Mouse (Mus musculus): ENCODE measurements around the gene Trmt11.
"Not testable (repeated sequence)": the region's sequence is repeated elsewhere in the genome, so short reads cannot be mapped to it uniquely, and the experiment has no call there.

Trmt11 gene

DNA sequence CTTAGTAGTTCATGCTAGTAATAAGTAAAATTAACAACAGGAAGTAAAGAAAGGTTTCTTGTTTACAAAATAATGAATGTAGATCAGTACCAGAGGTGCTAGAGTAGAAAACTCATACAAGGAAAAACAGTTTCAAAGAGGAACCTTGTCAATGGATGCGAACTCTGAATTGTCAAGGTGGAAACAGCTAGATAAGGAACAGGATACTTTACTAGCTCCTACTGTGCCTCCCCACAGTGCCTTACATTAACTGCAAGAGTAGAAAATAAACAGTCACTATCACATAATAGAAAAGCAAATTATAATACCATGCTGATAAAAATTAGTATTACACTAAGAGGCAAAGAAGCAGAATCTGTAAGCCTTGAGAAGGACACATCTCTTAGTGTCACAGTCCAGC, 14.9 kb downstream of the Trmt11 start:
- ChIA-PET POLR2A (interaction anchor here in 2 of 4 experiments (0.7 to 3.6 kb wide), 2 partner anchors 14 to 15 kb away, joined by 3 to 16 read pairs; partner anchors contain the start of gene Trmt11 (in 1 of the 2)), CTCF (no interaction called here)

DNA sequence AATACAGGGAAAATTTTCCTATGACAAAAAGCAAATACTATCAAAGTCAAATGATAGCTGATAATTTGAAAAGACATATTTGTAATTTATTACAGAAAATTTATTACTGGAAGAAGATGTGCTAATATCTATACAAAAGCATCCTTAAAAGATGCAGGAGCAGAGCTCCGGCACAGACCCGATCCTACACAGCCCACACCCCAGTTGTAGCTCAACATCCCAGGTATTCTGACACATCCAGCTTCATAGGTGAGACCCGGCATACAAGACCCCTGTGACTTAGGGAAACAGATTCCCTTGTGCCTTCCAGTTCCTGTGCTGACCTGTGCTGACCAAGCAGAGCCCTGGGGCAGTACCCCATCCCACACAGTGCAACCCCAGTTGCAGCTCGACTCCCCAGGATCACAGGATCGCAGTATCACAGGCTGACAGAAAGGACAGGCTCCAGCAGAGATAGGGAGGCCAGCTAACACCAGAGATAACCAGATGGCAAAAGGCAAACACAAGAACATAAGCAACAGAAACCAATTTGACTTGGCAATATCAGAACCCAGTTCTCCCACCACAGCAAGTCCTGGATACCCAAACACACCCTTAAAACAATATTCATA, 22.8 kb downstream of the Trmt11 start:
- ChIA-PET POLR2A (interaction anchor here in 1 of 4 experiments (1.0 kb wide), 1 partner anchor 14 kb away, joined by 3 read pairs; no protein-coding TSS in a partner anchor), CTCF (interaction anchor here in 1 of 4 experiments (0.6 kb wide), 1 partner anchor 157 kb away, joined by 3 read pairs; no protein-coding TSS in a partner anchor)

DNA sequence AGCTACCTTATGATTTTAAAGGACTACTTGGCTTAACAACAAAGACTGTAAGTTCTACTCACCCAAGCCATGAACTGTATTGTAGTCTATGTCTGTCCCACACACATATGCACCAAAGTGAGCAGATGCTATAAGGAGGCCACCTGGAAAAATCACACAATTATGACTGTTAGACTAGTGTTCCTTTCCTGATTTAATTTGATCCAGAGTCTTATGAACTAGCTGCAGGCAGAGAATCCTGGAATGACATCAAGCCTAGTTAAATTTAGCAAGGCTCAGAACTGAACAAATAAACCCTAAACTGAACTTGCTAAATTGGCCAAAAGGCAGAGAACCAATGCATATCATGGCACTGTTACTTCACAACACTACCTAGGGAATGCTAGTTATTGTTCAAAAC, 34.2 kb downstream of the Trmt11 start:
- ChIA-PET POLR2A (no interaction called here), CTCF (no interaction called here)

DNA sequence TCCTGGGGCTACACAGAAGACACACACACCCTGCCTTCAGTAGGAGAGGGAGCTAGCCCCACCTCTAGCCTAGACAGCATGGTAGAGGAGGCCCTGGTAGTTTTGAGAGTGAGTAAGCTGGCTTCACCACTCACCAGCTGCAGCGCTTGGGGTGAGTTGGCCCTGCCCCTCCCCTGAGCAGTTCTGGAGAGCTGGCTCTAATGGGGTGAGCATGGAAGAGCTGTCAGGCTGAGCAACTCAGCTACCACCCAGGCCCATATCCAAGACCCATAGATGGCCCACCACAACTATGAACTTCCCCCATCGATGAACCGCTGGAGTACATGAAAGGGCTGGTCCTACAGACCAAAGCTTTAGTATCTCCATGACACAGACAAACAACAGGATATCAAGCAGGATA, 35.9 kb downstream of the Trmt11 start:
- ChIA-PET CTCF (no interaction called here), POLR2A (no interaction called here)

DNA sequence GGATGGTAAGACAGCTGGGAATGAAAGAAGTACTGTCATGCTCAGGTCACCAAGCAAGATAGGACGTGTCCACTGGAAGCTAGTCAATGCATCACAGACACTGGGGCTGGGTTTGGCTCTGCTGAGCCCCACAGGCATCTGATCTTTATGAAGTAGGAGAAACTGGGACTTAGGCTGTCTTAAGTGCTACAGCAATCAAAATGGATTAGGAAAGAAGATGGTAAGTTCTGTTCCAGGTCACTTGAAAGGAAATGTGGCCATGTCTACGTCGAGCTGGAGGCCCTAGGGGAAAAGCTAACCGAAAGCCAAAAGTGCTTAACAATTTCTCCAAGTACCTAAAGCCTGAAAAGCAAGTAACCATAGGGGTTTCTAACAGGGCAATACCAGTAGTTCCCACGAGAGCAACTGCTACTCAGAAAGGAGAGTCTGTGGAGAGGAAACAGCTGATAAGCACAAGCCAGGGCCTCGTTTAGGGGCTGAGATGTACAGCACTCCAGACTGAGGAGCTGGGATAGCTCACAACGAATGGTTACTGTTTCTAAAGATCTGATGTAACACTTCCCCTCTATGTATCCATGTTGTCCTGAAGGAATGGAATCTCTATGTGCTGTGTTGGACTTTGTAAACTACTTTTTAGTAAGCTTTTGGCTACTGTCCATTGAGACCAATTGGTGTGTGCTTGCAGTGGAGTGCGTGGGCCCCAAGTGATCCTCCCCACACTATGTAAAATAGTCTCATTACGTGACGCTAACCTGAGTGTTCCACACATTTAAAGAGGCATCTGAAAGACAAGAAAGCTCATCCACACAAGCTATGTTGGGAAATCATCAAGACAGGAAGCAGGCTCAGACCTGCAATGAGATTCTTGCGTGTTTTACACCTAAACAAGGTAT, 44.6 kb downstream of the Trmt11 start:
- POLR2A ChIA-PET, result interaction anchor here in 1 of 4 experiments (0.6 kb wide), 1 partner anchor 1430 kb away, joined by 3 read pairs; no protein-coding TSS in a partner anchor
- CTCF ChIA-PET, result no interaction called here

DNA sequence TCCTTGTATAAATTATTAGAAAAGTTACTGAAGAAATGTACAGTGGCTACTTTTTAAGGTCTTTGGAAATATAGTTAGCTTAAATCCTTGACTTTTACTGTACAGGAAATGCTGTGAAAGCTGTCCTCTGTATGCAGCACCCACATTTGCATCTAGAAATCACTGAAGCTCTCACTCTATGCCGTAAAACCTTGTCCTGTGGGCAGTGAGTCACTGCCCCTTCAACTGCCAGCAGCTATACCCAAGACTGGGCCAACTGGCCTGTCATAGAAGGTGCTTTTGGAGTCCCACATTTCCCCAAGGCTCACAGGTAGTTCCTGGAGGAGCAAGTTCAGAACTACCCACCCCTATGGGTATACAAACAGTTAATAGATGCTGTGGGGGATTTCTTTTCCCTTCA, 48.2 kb downstream of the Trmt11 start:
- CTCF ChIA-PET, result no interaction called here
- POLR2A ChIA-PET, result no interaction called here

DNA sequence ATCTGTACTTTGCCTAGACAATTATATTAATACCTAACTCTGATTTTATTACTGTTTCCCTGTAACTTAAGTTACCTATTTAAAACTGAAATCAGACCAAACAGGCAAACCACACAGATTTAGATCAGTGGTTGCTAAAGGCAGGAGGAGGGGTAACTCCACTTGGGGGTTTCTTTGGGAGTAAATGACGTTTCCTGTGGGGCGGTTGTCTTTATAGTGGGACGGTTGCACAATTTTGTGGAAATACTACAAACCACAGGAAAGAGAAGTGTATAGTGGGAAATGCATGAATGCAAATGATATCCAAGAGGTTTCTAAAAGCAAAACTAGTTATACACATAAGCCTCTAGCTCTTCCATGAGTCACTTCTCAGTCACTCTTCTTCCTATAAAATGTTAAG, 50.6 kb downstream of the Trmt11 start:
- CTCF ChIA-PET, result no interaction called here

DNA sequence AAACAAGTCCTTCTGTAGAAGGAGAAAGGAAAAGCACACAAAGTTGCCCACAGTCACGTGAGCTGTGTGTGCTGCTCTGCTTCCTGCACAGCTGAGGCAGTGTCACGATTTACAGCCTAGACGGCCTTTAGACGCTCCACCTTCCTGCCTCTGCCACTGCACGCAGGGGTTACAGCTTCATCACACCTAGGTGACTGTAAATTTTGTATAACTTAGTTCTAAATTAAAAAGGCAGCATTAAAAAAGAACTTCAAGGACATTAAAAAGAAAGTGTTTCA, 62.1 kb downstream of the Trmt11 start:
- POLR2A ChIA-PET, result interaction anchor here in 1 of 4 experiments (1.1 kb wide), 1 partner anchor 12 kb away, joined by 4 read pairs; no protein-coding TSS in a partner anchor

More for the DNA sequence above, 50.6 kb downstream of the Trmt11 start:
- POLR2A ChIA-PET, result no interaction called here

DNA sequence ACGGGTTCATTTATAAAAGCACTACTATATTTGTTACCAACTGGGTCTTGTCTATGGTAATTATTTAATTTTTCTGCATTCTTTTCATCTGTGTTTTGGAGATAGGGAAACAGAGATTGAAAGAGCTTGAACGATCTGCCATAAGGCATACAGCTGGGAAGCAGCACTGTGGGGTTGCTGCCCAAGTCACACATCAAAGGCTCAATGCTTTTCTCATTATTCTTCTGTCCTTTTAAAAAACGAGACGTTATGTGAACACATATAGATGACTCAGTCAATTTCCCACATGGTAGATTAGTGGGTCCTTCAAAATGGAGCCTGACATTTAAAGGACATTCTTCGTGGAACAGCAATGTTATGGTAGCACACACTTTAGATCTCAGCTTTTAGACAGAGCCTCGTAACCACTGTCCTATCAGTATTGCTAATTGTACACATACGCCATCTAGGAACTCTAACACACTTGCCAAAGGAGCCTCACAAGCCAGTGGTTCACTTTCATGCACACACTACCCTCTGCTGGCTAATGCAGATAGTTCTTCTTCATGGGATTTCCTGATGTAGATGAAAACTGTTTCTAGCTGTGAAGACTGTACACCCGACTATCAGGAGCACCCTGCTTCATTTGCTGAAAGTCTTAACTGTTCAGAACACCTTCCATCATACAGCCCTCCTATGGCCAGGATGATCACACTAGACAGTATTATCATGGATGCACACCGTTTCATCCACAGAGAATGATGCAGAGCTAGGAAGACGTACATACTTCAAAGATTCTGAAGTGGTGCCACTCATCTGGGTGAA, 62.6 kb downstream of the Trmt11 start:
- CTCF ChIA-PET, result interaction anchor here in 2 of 4 experiments (1.2 to 1.5 kb wide), 2 partner anchors 10 to 1005 kb away, joined by 4 to 5 read pairs; no protein-coding TSS in a partner anchor

More for the DNA sequence above, 62.1 kb downstream of the Trmt11 start:
- CTCF ChIA-PET, result interaction anchor here in 2 of 4 experiments (1.2 to 1.5 kb wide), 2 partner anchors 9 to 1006 kb away, joined by 4 to 5 read pairs; no protein-coding TSS in a partner anchor

DNA sequence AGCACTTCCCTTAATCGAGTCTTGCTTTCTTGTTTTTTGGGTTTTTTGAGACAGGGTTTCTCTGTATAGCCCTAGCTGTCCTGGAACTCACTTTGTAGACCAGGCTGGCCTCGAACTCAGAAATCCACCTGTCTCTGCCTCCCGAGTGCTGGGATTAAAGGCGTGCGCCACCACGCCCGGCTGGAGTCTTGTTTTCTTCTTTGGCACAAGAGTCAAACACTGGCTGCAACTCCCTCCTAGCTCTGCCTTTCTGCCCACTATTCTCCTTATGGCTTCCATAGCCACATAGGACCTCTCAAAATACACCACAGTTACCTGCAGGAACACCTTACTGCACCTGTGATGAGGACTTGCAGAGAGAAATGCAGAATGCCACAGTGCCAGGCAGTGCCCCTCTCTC, 64.6 kb downstream of the Trmt11 start:
- POLR2A ChIA-PET, result interaction anchor here in 1 of 4 experiments (0.8 to 1.0 kb wide), 2 partner anchors 10 to 32 kb away, joined by 3 read pairs; no protein-coding TSS in a partner anchor
- CTCF ChIA-PET, result not testable (repeated sequence)

More for the DNA sequence above, 62.6 kb downstream of the Trmt11 start:
- POLR2A ChIA-PET, result interaction anchor here in 1 of 4 experiments (1.1 kb wide), 1 partner anchor 11 kb away, joined by 4 read pairs; no protein-coding TSS in a partner anchor

DNA sequence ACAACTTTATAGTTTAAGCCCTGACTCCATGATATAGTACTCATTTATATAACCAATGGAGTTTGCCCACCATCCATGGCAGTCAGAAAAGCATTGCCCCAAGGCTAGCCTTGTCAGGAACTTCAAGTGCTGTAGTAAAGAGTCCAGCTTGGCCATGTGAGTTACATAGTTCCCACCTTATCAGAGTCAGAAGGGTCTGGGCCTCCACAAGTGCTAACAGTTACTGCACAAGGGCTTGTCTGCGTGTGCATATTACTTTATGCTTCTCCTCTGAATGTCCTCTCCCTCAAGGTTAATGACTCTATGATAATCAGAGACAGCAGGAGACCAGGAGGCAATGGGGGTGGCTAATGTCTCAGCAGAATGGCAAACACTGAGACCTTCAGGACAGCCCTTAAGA, 73.4 kb downstream of the Trmt11 start:
- POLR2A ChIA-PET, result no interaction called here
- CTCF ChIA-PET, result no interaction called here

DNA sequence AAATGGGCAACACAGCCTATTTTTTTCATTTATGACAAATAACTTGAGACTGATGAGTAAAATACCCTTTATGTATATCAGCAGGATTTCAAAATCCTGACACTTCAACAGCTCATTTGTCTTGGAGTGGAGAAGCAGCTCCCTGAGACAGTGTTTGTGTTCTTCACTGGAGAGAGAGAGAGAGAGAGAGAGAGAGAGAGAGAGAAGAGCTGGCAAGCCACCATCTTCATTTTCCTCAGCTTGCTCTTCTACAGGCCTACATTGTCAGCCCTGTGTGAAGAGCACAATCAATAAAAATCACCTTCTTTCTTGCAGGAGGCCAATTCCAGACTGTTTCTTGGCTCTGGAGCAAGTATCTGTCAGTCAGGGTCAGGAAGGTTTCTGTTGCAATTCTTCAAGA, 78.8 kb downstream of the Trmt11 start:
- ChIA-PET POLR2A (interaction anchor here in 1 of 4 experiments (1.0 to 1.5 kb wide), 2 partner anchors 79 kb away, joined by 3 read pairs; partner anchors contain the start of gene Trmt11), CTCF (interaction anchor here in 1 of 4 experiments (0.6 kb wide), 1 partner anchor 102 kb away, joined by 3 read pairs; no protein-coding TSS in a partner anchor)

DNA sequence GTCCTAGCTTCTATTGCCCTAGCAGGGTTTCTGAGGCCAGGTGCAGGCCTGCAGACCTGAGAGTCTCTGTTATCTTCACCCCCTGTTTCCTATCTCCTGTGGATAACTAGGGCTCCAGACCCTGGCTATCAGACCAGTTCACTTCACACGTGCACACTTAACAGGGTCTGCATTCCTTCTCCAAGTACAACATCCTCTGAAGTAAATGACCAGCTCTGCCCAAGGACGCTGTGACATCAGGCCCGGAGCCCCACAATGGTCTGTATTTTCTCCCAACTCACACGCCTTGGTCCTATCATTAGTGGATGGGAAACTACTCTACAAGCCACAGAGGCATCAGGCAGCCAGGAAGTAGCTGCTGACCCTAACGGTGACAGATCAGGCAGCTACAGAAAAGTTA, 81.4 kb downstream of the Trmt11 start:
- ChIA-PET POLR2A (no interaction called here), CTCF (no interaction called here)

DNA sequence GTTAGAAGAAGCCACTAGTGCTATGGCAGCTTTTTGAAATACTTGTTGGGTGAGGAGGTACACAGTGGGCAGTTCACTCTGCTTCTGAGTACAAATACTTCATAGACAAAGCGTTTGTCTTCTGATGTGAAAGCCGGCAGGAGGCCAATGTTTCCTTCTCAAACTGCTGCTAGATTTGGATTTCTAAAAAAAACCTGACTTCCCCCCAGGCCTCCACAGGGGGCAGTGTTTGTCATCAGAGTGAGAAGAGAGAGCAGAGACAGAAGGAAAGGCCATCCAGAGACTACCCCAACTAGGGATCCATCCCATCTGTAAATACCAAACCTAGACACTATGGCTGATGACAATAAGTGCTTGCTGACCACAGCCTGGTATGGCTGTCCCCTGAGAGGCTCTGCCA, 83.3 kb downstream of the Trmt11 start:
- ChIA-PET POLR2A (no interaction called here), CTCF (no interaction called here)

DNA sequence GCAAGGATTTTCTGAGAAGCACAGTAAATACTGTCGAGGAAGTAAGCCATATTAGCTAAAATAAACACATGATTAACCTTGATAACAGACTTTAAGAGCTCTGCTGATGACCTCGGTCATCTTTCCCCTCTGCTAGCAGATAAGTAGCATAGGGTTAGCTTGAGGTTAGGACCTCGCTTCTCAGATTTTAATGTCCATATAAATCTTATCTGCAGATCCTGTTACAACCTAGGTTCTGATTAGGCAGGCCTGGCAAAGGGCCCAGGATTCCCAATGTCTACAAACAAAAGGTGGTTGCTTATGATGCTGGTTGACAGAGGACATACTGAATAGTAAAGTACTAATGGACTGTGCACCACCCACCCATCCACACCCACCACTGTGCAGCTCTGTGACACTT, 83.8 kb downstream of the Trmt11 start:
- POLR2A ChIA-PET, result no interaction called here
- CTCF ChIA-PET, result no interaction called here

DNA sequence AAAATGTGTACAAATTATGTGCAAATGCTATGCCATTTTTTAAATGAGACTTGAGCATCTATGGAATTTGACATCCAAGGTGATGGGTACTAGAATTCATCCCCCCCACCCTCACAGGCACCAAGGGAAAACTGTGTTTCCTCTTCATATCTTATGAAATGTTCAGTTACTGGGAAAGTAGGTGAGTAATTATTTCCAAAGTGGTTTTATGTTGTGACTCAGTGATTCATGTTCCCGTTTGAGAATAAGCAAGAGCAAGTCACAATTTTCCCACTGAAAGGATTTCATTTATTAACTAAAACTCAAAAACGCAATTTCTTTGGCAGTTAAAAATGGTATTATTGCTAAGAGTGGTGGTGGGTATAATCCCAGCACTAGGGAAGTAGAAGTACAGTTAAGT, 95.8 kb downstream of the Trmt11 start:
- ChIA-PET POLR2A (no interaction called here), CTCF (no interaction called here)

DNA sequence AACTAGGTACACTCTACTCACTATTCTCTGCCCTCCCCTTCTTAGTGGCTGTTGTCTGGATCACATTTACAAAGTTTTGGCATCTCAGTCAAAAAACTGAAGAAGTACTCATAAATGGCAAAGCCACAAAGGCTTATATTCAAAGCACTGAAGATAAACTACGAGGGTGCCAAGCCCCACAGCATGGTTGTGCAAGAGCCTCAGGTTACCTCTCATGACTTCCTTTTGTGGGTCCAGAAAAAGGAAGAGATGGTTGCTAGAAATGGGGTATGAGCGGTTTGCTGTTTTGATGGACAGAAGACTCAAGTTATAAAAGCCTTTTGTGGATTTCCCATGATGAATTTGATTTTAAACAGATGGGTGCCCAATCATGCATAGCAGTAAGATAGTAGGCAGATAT, 97.4 kb downstream of the Trmt11 start:
- POLR2A ChIA-PET, result no interaction called here

DNA sequence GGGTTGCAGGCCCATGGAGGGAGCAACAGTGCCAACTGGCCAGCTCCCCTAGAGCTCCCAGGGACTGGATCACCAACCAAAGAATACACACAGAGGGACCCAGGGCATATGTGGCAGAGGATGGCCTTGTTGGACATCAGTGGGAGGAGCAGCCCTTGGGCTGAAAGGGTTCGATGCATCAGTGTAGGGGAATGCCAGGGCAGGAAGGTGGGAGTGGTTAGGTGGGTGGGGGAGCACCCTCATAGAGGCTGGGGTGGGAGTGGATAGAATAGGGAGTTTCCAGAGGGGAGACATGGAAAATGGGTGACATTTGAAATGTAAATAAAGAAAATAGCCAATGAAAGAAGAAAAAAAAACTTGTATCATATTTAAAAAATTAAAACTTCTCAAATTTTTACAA, 97.8 kb downstream of the Trmt11 start:
- POLR2A ChIA-PET, result no interaction called here
- CTCF ChIA-PET, result no interaction called here

More for the DNA sequence above, 97.4 kb downstream of the Trmt11 start:
- CTCF ChIA-PET, result no interaction called here

DNA sequence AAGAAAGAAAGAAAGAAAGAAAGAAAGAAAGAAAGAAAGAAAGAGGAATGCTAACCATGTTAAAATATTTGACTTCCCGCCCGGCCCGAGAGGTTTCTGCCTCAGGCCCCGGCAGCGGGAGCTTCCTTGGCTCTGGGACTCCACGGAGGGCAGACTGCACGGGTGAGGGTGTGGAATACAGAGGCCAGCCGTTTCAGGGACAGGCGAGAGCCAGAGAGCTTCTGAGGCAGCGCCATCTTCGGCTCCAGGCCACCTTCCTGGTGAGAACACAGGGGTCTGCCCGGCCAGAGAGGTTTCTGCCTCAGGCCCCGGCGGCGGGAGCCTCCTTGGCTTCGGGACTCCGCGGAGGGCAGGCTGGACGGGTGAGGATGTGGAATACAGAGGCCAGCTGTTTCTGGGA, 102.3 kb downstream of the Trmt11 start:
- POLR2A ChIA-PET, CTCF ChIA-PET: not testable (repeated sequence)

Data from embryonic stem cell, embryonic (primary cell).